Mouse (Mus musculus): Measurements from ENCODE around the gene Arpc2. TPM values are rescaled to one million over a fixed set of nuclear protein-coding genes. Genes with fewer than 3 reads are reported as not detected.

The Arpc2 gene
- total RNA-seq (2021) = 100 to 1,000 TPM; 344 to 348 TPM
- long read RNA-seq, experiment 1, transcript Arpc2-203 (11 exons, 1,439 nt) = minor isoform, 65 of 474 reads
- long read RNA-seq, experiment 1, transcript Arpc2-201 (10 exons, 1,404 nt) = major isoform, 384 of 474 reads
- long read RNA-seq, experiment 1, partial matches to known transcripts = 13 of 474 reads
- long read RNA-seq, experiment 1, other reads (novel, unspliced or antisense) = 11 of 474 reads
- long read RNA-seq, experiment 2, transcript Arpc2-201 (10 exons, 1,404 nt) = major isoform, 527 of 658 reads
- long read RNA-seq, experiment 2, transcript Arpc2-203 (11 exons, 1,439 nt) = minor isoform, 97 of 658 reads
- long read RNA-seq, experiment 2, partial matches to known transcripts = 16 of 658 reads
- long read RNA-seq, experiment 2, other reads (novel, unspliced or antisense) = 16 of 658 reads

DNA sequence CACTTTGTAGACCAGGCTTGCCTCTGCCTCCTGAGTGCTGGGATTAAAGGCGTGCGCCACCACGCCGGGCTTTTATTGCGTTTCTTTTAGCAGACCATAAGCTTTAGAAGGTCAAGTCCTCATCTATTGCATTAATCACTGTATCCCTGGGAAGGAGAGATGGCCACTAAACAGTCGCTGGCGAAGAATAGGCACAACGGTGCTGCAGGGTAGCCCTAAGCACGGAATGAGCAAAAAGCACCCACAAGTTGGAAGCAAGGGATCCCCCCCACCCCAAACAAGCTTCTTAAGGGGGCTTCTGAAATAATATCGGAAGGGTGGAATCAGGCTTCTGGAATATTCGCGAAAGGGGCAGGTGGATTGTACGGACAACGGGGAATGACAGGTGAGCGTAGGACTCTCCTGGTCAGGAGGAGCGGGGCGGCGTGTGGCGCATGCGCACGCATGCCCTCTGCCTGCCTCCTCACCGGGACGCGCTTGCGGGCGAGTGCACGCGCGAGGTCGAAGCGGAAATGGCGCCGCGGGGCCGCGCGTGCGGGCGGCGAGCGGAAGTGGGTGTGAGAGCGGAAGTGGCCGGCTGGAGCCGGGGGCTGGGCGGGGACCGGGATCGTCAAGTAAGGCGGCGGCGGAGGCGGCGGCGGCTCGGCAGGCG lies at the start of gene Arpc2:
Gene Arpc2 (plus strand): TSS at position 147 of the 652 bp plus-strand sequence.
- peak; percentile 94 to 97 for DNase-seq (ENCODE audit: low spot score in 2 of 2)

- no peak for DNase-seq (ENCODE audit: low spot score in 2 of 2)
Observed at GRCm38 (mm10) chr1:74190471-74190870, 45.4 kb upstream of the Arpc2 start.

- no peak for DNase-seq (ENCODE audit: low spot score in 2 of 2)
Observed at GRCm38 (mm10) chr1:74192711-74193110, 43.2 kb upstream of the Arpc2 start.

- DNase-seq (ENCODE audit: low spot score in 2 of 2) = no peak
Observed at GRCm38 (mm10) chr1:74194445-74194844, 41.4 kb upstream of the Arpc2 start, which contains the start of gene Cxcr1. Gene Cxcr1 (minus strand): TSS chr1:74194631.

DNA sequence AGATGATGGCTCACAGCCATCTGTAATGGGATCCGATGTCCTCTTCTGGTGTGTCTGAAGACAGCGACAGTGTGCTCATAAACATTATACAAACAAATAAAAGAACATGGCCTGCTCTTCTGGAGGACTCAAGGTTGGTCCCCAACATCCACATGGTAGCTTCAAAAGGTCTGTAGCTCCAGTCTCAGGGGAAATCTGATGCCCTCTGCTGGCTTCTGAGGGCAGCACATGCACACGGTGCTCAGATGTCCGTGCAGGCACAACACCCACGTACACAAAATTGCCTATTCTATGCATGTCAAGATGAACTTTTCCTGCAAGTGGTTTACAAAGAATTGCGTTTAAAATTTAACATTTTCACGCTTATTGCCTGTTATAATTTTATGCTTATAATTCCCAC lies 39.9 kb upstream of the Arpc2 start:
- no peak for DNase-seq (ENCODE audit: low spot score in 2 of 2)

DNA sequence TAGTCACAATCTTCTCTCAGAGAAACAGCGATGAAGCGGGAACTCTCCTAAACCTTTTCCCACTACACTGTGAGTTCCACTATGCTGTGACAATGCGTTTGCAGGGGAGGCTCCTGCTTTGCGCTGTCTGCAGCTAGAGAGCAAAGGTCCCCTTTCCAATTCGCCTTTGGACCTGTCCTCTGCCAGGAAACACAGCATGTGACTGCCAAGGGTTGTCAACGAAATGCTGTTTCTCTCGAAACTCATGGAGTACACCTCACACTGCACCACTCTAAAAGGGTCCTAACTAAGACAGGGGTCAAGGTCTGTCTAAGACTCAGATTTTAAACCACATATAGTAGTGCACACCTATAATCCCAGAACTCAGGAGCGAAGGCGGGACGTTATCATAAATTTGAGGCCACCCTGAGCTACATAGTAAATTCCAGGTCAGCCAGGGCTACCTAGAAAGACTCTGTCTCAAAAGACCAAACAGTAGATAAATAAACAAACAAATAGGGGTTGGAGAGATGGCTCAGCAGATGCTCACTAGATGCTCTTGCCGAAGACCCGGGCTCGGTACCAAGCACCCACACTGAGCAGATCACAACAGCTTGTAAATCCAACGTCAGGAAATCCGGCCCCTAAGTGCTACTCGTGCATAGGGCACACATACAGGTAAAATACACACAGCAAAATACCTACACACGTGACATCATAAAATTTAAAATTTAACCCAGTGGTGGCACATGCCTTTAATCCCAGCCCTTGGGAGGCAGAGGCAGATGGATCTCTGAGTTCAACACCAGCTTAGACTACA lies 39.1 kb upstream of the Arpc2 start:
- no peak for DNase-seq (ENCODE audit: low spot score in 2 of 2)

GRCm38 (mm10) chr1:74197726-74198470 lies 38.0 kb upstream of the Arpc2 start:
- peak; percentile 55 to 79 for DNase-seq (ENCODE audit: low spot score in 2 of 2)

GRCm38 (mm10) chr1:74199046-74199445 lies 36.8 kb upstream of the Arpc2 start:
- DNase-seq (ENCODE audit: low spot score in 2 of 2) = no peak

- DNase-seq (ENCODE audit: low spot score in 2 of 2) = no peak
Observed at GRCm38 (mm10) chr1:74201048-74201844, 34.6 kb upstream of the Arpc2 start.

- no peak for DNase-seq (ENCODE audit: low spot score in 2 of 2)
Observed at GRCm38 (mm10) chr1:74203457-74203856, 32.4 kb upstream of the Arpc2 start.

GRCm38 (mm10) chr1:74205881-74206280 lies 30.0 kb upstream of the Arpc2 start:
- DNase-seq (ENCODE audit: low spot score in 2 of 2) = no peak

- no peak for DNase-seq (ENCODE audit: low spot score in 2 of 2)
Observed at GRCm38 (mm10) chr1:74206642-74207041, 29.2 kb upstream of the Arpc2 start.

GRCm38 (mm10) chr1:74207906-74208305 lies 28.0 kb upstream of the Arpc2 start:
- peak; percentile 65 to 87 for DNase-seq (ENCODE audit: low spot score in 2 of 2)

GRCm38 (mm10) chr1:74208941-74209340 lies 26.9 kb upstream of the Arpc2 start:
- no peak for DNase-seq (ENCODE audit: low spot score in 2 of 2)

DNA sequence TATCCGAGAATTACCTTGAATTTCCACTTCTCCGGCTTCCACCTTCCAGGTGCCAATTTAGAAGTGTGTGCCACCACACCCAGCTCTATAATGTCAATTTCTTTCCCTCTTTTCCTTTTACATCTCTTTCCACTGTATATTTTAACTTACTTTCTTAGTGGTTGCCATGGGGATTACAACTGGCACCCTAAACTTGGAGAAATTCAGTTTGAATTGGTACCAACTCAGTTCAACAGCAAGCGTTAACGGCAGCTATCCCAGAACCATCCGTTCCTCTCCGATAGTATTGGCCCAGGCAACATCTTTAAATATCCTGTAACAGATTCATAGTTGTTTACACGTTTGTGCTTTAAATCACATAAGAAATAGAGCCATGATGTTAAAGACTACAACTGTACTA lies 16.0 kb upstream of the Arpc2 start:
- no peak for DNase-seq (ENCODE audit: low spot score in 2 of 2)

DNA sequence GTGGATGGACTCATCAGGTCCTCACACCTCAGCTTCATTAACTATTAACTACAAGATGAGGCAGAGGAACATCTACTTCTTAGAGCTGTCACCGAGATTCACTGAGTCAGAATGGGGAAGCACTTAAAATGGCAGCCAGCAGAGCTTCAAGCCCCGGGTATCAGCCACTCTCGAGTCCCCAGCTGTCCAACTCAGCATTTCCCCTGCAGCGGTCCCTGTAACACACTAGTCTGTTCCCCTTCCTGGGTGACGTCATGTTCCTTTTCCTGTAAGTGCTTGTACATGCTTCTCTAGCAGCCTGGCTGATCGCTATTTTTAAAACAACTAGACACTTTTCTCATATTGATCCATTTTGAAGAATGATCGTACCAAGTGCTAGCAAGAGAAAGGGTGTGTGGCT lies 8.6 kb upstream of the Arpc2 start:
- peak in 1 of 2 experiments; percentile 47 for DNase-seq (ENCODE audit: low spot score in 2 of 2)

- DNase-seq (ENCODE audit: low spot score in 2 of 2) = no peak
Observed at GRCm38 (mm10) chr1:74229942-74230341, 5.9 kb upstream of the Arpc2 start.

DNA sequence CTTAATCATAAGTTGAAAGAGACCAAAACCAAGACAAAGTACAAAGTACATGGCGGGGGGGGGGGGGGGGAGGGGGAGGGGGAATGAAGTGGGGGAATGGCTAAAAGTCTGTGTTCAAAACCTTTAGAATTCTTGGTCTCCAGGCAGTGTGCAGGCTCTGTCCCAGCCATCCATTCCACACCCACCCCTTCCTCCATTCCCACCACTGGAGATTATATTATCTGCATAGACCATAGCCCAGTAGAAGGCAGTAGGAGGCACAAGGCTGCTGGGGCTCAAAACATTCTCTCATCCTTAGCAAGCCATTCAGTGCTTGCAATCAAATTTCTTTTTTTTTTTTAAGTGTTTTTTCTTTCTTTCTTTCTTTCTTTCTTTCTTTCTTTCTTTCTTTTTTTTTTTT lies 4.9 kb upstream of the Arpc2 start:
- no peak for DNase-seq (ENCODE audit: low spot score in 2 of 2)

- DNase-seq (ENCODE audit: low spot score in 2 of 2) = peak in 1 of 2 experiments; percentile 36
Observed at GRCm38 (mm10) chr1:74236590-74237317, 870 bp downstream of the Arpc2 start.

Measured in layer of hippocampus, postnatal 14 days (tissue).